Mouse (Mus musculus): Measurements from ENCODE around the gene Zfp36l1.

Gene Zfp36l1

GRCm38 (mm10) chr12:80081440-80081839 lies 31.4 kb downstream of the Zfp36l1 start:
- no peak for DNase-seq (ENCODE audit: inconsistent age in 2 of 2, low spot score in 1 of 2)

- peak in 1 of 2 experiments; percentile 25 for DNase-seq (ENCODE audit: inconsistent age in 2 of 2, low spot score in 1 of 2)
Observed at GRCm38 (mm10) chr12:80079937-80080336, 32.9 kb downstream of the Zfp36l1 start.

DNA sequence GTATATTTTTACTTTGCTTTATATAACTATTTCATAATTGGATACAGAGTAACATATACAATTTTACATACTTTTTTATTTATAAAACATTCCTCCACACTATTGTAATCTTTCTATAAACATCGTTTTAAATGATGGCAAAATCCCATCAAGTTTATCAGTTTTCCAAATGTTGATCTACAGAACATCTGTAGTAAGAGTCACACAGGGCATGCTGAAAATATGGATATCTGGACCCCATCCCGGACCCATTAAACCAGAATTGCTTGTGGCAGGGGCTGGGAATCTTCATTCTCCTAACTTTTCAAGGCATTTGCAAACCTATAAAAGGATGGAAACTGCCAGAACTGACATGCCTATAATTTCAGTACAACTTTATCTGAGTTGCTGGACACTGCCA lies 38.5 kb downstream of the Zfp36l1 start:
- no peak for DNase-seq (ENCODE audit: inconsistent age in 2 of 2, low spot score in 1 of 2)

DNA sequence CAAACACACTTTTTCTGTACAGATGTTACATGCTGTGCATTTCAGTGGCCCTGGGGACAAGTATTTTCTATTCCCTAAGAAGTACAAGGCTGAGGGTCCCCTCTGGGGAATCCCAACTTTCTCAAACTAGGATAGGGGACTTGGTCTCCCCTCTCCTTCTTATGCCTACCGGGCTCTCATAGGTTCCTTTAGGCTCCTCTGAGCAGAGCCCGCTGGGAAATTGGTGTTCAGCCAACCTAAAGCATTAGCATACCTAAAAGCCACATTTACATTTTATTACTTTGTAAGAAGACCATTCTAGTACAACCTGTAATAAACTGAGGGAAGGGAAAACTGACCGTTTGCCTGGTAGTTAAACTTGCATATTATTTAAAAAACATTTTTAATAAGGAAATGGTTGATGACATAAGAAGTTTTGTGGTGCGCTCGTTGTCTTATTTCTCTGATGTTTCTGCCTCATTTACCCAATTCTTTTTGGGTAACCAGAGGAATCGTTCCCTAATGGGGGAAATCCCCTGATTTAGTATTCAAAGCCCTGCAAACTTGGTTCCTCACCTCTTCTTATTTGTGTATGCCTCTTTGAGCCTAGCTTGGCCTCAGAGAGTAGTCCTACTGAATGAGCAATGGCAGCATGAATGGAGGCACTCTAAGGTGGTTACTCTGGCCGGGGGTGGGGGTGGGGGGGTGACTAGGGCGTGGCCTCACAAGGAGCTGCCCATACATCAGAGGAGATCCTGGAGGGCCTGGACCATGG lies 42.1 kb downstream of the Zfp36l1 start:
- DNase-seq (ENCODE audit: inconsistent age in 2 of 2, low spot score in 1 of 2): no peak

- DNase-seq (ENCODE audit: inconsistent age in 2 of 2, low spot score in 1 of 2): no peak
Observed at GRCm38 (mm10) chr12:80069040-80069439, 43.8 kb downstream of the Zfp36l1 start.

- no peak for DNase-seq (ENCODE audit: inconsistent age in 2 of 2, low spot score in 1 of 2)
Observed at GRCm38 (mm10) chr12:80068016-80068415, 44.8 kb downstream of the Zfp36l1 start.

DNA sequence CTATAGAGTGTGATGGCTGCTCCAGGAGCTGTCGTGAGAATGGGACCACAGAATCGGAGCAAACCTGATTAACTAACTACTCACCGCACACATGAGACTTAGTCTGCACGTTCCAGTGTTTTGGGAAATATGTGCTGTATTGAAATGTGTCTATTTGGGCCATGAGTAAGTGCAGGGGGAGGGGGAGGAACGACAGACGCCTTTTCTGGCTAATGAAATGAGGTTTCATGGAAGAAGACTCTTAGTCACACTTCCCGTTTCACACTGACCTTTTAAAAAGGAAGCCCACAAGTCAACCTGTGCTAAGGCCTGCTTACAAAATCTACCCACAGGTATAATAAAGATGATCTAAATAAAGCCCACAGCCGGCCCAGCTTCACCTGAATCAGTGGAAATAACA lies 47.8 kb downstream of the Zfp36l1 start:
- DNase-seq (ENCODE audit: inconsistent age in 2 of 2, low spot score in 1 of 2): no peak

DNA sequence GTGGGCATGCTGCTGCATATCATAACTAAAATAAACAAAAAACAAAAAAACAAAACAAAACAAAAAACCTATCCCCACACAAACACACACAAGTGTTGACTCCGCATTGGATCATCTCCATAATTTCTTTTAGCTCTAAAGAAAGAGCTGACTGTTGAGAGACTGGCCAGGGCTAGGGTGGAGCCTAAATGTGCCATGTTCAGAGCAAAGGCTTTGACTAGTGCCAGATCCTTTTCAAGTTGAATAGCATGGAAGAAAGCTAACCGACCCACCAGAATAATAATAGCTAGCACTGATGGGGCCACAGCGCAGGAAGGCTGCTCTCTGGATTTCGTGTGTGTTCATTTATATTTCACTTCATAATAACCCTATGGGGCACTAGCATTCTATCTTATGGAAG lies 48.5 kb downstream of the Zfp36l1 start:
- no peak for DNase-seq (ENCODE audit: inconsistent age in 2 of 2, low spot score in 1 of 2)

GRCm38 (mm10) chr12:80063402-80064150 lies 49.2 kb downstream of the Zfp36l1 start:
- DNase-seq (ENCODE audit: inconsistent age in 2 of 2, low spot score in 1 of 2): no peak

GRCm38 (mm10) chr12:80062410-80063401 lies 50.1 kb downstream of the Zfp36l1 start:
- no peak for DNase-seq (ENCODE audit: inconsistent age in 2 of 2, low spot score in 1 of 2)

GRCm38 (mm10) chr12:80061810-80062209 lies 51.0 kb downstream of the Zfp36l1 start:
- DNase-seq (ENCODE audit: inconsistent age in 2 of 2, low spot score in 1 of 2): no peak

GRCm38 (mm10) chr12:80060809-80061208 lies 52.0 kb downstream of the Zfp36l1 start:
- peak in 1 of 2 experiments; percentile 52 for DNase-seq (ENCODE audit: inconsistent age in 2 of 2, low spot score in 1 of 2)

GRCm38 (mm10) chr12:80060338-80060737 lies 52.5 kb downstream of the Zfp36l1 start:
- DNase-seq (ENCODE audit: inconsistent age in 2 of 2, low spot score in 1 of 2): peak; percentile 26 to 70

DNA sequence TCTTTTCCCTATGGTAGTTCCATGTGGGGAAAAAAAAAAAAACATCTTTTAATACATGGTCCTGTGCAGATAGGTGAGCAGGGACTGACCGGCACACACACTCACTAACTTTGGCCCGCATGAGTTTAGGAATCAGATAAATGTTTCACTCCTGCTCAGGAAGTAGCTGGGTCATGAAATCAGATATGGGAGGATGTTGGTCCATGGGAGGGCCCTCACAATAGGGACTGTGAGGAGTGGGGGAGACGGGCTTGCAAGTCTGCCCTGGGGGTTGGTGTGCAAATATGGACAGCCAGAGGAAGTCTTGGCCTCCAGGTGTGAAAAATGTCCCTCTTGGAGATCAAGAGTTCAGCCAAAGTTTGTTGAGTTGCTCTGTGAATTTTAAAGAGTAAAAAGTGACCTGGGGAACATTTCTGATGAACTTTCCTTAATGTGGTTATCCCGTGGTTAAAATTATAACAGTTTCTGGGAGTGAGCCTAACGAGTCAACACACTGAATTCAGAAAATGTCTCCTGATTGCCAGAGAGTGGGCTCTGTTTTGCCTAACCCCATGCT lies 53.0 kb downstream of the Zfp36l1 start:
- no peak for DNase-seq (ENCODE audit: inconsistent age in 2 of 2, low spot score in 1 of 2)

All from adrenal gland, adult (tissue).